Mouse (Mus musculus) T-helper 2 cell (primary cell): ENCODE data around the gene 4930503B20Rik.

Experiments used
- in situ Hi-C: fragments of 300-600 bp; cut with MboI, MseI; formaldehyde crosslinking; loops from one replicate; pipeline ENCODE4 v1.15.1; 2025; ENCODE audit warnings: high pct_unique_total_duplicates

4930503B20Rik gene

GRCm38 (mm10) chr3:146650716-146651115, 401 bp downstream of the 4930503B20Rik start:
- in situ Hi-C loops = no loop called here

GRCm38 (mm10) chr3:146649311-146649894, 1.7 kb downstream of the 4930503B20Rik start:
- in situ Hi-C loops = no loop called here

- in situ Hi-C loops = no loop called here
Measured at GRCm38 (mm10) chr3:146641818-146642427, 9.2 kb downstream of the 4930503B20Rik start.

GRCm38 (mm10) chr3:146632506-146632905, 18.6 kb downstream of the 4930503B20Rik start:
- in situ Hi-C loops = no loop called here

- in situ Hi-C loops = loop anchor here (10.0 kb wide), 1 partner anchor 854 kb away; no protein-coding TSS in a partner anchor
Measured at GRCm38 (mm10) chr3:146628227-146628982, 22.7 kb downstream of the 4930503B20Rik start.

GRCm38 (mm10) chr3:146625766-146626165, 25.4 kb downstream of the 4930503B20Rik start:
- in situ Hi-C loops = loop anchor here (10.0 kb wide), 1 partner anchor 851 kb away; no protein-coding TSS in a partner anchor

- in situ Hi-C loops = loop anchor here (10.0 kb wide), 1 partner anchor 847 kb away; no protein-coding TSS in a partner anchor
Measured at GRCm38 (mm10) chr3:146621966-146622365, 29.2 kb downstream of the 4930503B20Rik start.

- in situ Hi-C loops = loop anchor here (10.0 kb wide), 1 partner anchor 846 kb away; no protein-coding TSS in a partner anchor
Measured at GRCm38 (mm10) chr3:146620555-146621249, 30.4 kb downstream of the 4930503B20Rik start.

- in situ Hi-C loops = loop anchor here (10.0 kb wide), 1 partner anchor 845 kb away; no protein-coding TSS in a partner anchor
Measured at GRCm38 (mm10) chr3:146620101-146620500, 31.0 kb downstream of the 4930503B20Rik start.

GRCm38 (mm10) chr3:146618357-146618756, 32.8 kb downstream of the 4930503B20Rik start:
- in situ Hi-C loops = no loop called here

GRCm38 (mm10) chr3:146617946-146618345, 33.2 kb downstream of the 4930503B20Rik start:
- in situ Hi-C loops = no loop called here

- in situ Hi-C loops = no loop called here
Measured at GRCm38 (mm10) chr3:146616533-146617283, 34.4 kb downstream of the 4930503B20Rik start.

GRCm38 (mm10) chr3:146615496-146615895, 35.6 kb downstream of the 4930503B20Rik start, which contains the start of gene Dnase2b:
Dnase2b (minus strand) TSS chr3:146615596.
- in situ Hi-C loops = no loop called here

- in situ Hi-C loops = no loop called here
Measured at GRCm38 (mm10) chr3:146611821-146612220, 39.3 kb downstream of the 4930503B20Rik start.

GRCm38 (mm10) chr3:146611261-146611660, 39.9 kb downstream of the 4930503B20Rik start:
- in situ Hi-C loops = no loop called here

- in situ Hi-C loops = no loop called here
Measured at GRCm38 (mm10) chr3:146610322-146610721, 40.8 kb downstream of the 4930503B20Rik start.

GRCm38 (mm10) chr3:146607368-146607767, 43.7 kb downstream of the 4930503B20Rik start:
- in situ Hi-C loops = no loop called here

- in situ Hi-C loops = no loop called here
Measured at GRCm38 (mm10) chr3:146604647-146605046, 46.5 kb downstream of the 4930503B20Rik start.

- in situ Hi-C loops = no loop called here
Measured at GRCm38 (mm10) chr3:146602531-146602930, 48.6 kb downstream of the 4930503B20Rik start.

GRCm38 (mm10) chr3:146601205-146601604, 49.9 kb downstream of the 4930503B20Rik start:
- in situ Hi-C loops = no loop called here
